Mouse (Mus musculus): Measurements from ENCODE around the gene Pex1.
A peak's percentile ranks its signal among the peaks of the same experiment; 100 is the strongest.
"Not testable (repeated sequence)": the region's sequence is repeated elsewhere in the genome, so short reads cannot be mapped to it uniquely, and the experiment has no call there.

Gene Pex1

GRCm38 (mm10) chr5:3635286-3635685 is 39.4 kb downstream of the Pex1 start:
- no peak for DNase-seq (ENCODE audit: low read depth in 2 of 2, low spot score in 2 of 2)

- DNase-seq (ENCODE audit: low read depth in 2 of 2, low spot score in 2 of 2) = no peak
Measured at GRCm38 (mm10) chr5:3644621-3645020, 48.8 kb downstream of the Pex1 start.

GRCm38 (mm10) chr5:3645326-3645725 is 49.5 kb downstream of the Pex1 start:
- DNase-seq (ENCODE audit: low read depth in 2 of 2, low spot score in 2 of 2) = no peak

GRCm38 (mm10) chr5:3646539-3646938 is 50.7 kb downstream of the Pex1 start:
- DNase-seq (ENCODE audit: low read depth in 2 of 2, low spot score in 2 of 2) = no peak

GRCm38 (mm10) chr5:3646991-3647707 is 51.3 kb downstream of the Pex1 start:
- peak; percentile 32 to 56 for DNase-seq (ENCODE audit: low read depth in 2 of 2, low spot score in 2 of 2)

GRCm38 (mm10) chr5:3647708-3648121 is 51.8 kb downstream of the Pex1 start:
- peak; percentile 72 to 80 for DNase-seq (ENCODE audit: low read depth in 2 of 2, low spot score in 2 of 2)

GRCm38 (mm10) chr5:3648206-3648848 is 52.5 kb downstream of the Pex1 start:
- no peak for DNase-seq (ENCODE audit: low read depth in 2 of 2, low spot score in 2 of 2)

GRCm38 (mm10) chr5:3648849-3649210 is 53.0 kb downstream of the Pex1 start:
- DNase-seq (ENCODE audit: low read depth in 2 of 2, low spot score in 2 of 2) = no peak

- DNase-seq (ENCODE audit: low read depth in 2 of 2, low spot score in 2 of 2) = no peak
Measured at GRCm38 (mm10) chr5:3650881-3651280, 55.0 kb downstream of the Pex1 start, which contains the start of gene Tmbim7. Gene Tmbim7, plus strand, starts transcription at chr5:3651181.

GRCm38 (mm10) chr5:3651621-3652020 is 55.8 kb downstream of the Pex1 start:
- DNase-seq (ENCODE audit: low read depth in 2 of 2, low spot score in 2 of 2) = no peak

- not testable (repeated sequence) for DNase-seq (ENCODE audit: low read depth in 2 of 2, low spot score in 2 of 2)
Measured at GRCm38 (mm10) chr5:3652903-3653575, 57.2 kb downstream of the Pex1 start.

GRCm38 (mm10) chr5:3653801-3654200 is 57.9 kb downstream of the Pex1 start:
- no peak for DNase-seq (ENCODE audit: low read depth in 2 of 2, low spot score in 2 of 2)

- DNase-seq (ENCODE audit: low read depth in 2 of 2, low spot score in 2 of 2) = no peak
Measured at GRCm38 (mm10) chr5:3657085-3657484, 61.2 kb downstream of the Pex1 start, which contains the start of gene Gatad1. Gene Gatad1, minus strand, starts transcription at chr5:3657185.

- no peak for DNase-seq (ENCODE audit: low read depth in 2 of 2, low spot score in 2 of 2)
Measured at GRCm38 (mm10) chr5:3665225-3665624, 69.4 kb downstream of the Pex1 start.

- DNase-seq (ENCODE audit: low read depth in 2 of 2, low spot score in 2 of 2) = peak; percentile 20 to 37
Measured at GRCm38 (mm10) chr5:3666585-3666984, 70.7 kb downstream of the Pex1 start.

GRCm38 (mm10) chr5:3669938-3670554 is 74.2 kb downstream of the Pex1 start:
- peak; percentile 5 to 13 for DNase-seq (ENCODE audit: low read depth in 2 of 2, low spot score in 2 of 2)

All from CD8-positive naive resting alpha-beta T cell, adult 2 months (primary cell).